Mouse (Mus musculus) liver, embryonic 12.5 days (tissue): ENCODE measurements around the gene Gm47955. TPM values are rescaled to one million over a fixed set of nuclear protein-coding genes. Genes with fewer than 3 reads are reported as not detected.
A peak's percentile ranks its signal among the peaks of the same experiment; 100 is the strongest.
"Not testable (repeated sequence)": the region's sequence is repeated elsewhere in the genome, so short reads cannot be mapped to it uniquely, and the experiment has no call there.

Experiments used
- ATAC-seq: fragments of 200-750 bp; cut with Nextera tagmentation; 2 replicates; pipeline ENCODE4 v1.8.0; 2017; ENCODE audit warnings: moderate number of reproducible peaks, mild to moderate bottlenecking, moderate library complexity
- H3K27ac ChIP-seq: fragments of 300-500 bp; sonication (generic); 2 replicates; pipeline ENCODE4 v1.5.1; 2016; ENCODE audit warnings: mild to moderate bottlenecking
- H3K27me3 ChIP-seq: fragments of 300-500 bp; sonication (generic); replicated peaks from 2 replicates; pipeline ENCODE4 v1.6.1; 2016; ENCODE audit warnings: mild to moderate bottlenecking, moderate library complexity
- H3K36me3 ChIP-seq: fragments of 300-500 bp; sonication (generic); 2 replicates; pipeline ENCODE4 v1.6.1; 2016; ENCODE audit warnings: mild to moderate bottlenecking, moderate library complexity
- H3K4me1 ChIP-seq: fragments of 300-500 bp; sonication (generic); 2 replicates; pipeline ENCODE4 v1.6.1; 2016
- H3K4me2 ChIP-seq: fragments of 300-500 bp; sonication (generic); 2 replicates; pipeline ENCODE4 v1.6.1; 2016; ENCODE audit warnings: mild to moderate bottlenecking, moderate library complexity
- H3K4me3 ChIP-seq: fragments of 300-500 bp; sonication (generic); 2 replicates; pipeline ENCODE4 v1.5.1; 2016; ENCODE audit warnings: mild to moderate bottlenecking, moderate library complexity
- H3K9ac ChIP-seq: fragments of 300-500 bp; sonication (generic); 2 replicates; pipeline ENCODE4 v1.6.1; 2016; ENCODE audit warnings: mild to moderate bottlenecking, moderate library complexity
- H3K9me3 ChIP-seq: fragments of 300-500 bp; sonication (generic); replicated peaks from 2 replicates; pipeline ENCODE4 v1.6.1; 2016; ENCODE audit warnings: mild to moderate bottlenecking, moderate library complexity
- WGBS: fragments of 180-500 bp; shearing (Covaris S2); methylation state at CpG from one replicate; pipeline ENCODE4 v1.1.7; 2016; ENCODE audit not compliant: insufficient replicate concordance; 5-methylcytosine and 5-hydroxymethylcytosine counted together
- polyA plus RNA-seq: library from polyadenylated mRNA; unstranded; fragments of >200 nt; fragmentation: Nextera tagmentation; extraction: Ambion mirVana; gene quantifications from 2 replicates; pipeline ENCODE4 v1.2.1, GENCODE M21; 2016

Gene Gm47955
- polyA plus RNA-seq, 1 experiment from 2014 or later: not detected

- ATAC-seq: peak; percentile 66
- no peak overlapping the region for H3K4me3 ChIP-seq
- H3K4me1 ChIP-seq: peaks cover 29% of the 10 kb centered on the region
- 0 out of 2 replicates have a peak overlapping the region, but pooled peaks have one; percentile 45 for H3K27ac ChIP-seq
- H3K36me3 ChIP-seq: no peaks in the 10 kb centered on the region
- no peaks in the 10 kb centered on the region for H3K9me3 ChIP-seq
- 20% methylated on average over 4 of the region's 4 CpGs for WGBS
- H3K27me3 ChIP-seq: no peaks in the 10 kb centered on the region
- H3K4me2 ChIP-seq: no peak overlapping the region
- no peak overlapping the region for H3K9ac ChIP-seq
These were observed 12.0 kb downstream of the Gm47955 start for GRCm38 (mm10) chr1:82972046-82972445.

- no peak overlapping the region for H3K9ac ChIP-seq
- 59% methylated on average over 1 of the region's 1 CpGs for WGBS
- ATAC-seq: no peak
These were observed 13.2 kb downstream of the Gm47955 start for GRCm38 (mm10) chr1:82973244-82973643.

DNA sequence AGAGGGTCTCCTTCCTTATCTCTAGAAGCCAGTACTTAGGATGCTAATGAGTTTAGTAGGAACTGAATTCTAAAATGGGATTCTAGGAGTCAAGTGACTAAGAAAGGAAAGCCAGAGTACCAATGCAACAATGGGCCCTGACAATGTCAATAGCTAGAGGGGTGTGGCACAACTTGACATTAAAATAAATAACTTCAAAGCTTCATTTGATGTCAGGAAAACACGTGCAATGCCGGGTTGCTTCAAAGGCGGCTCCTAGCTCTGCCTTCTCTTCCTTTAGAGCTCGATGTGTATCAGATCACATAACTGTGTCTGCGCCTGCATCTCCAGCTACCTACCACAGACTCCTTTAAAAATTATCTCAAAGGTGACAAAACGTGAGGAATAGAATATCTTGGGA lies 13.8 kb downstream of the Gm47955 start:
- Histone ChIP-seq H3K9ac (no peak overlapping the region; the same call in 1 of the 2 replicates), H3K27ac (peak overlapping the region; percentile 39; the same call in 1 of the 2 replicates), H3K4me1 (peaks cover 29% of the 10 kb centered on the region), H3K4me2 (peak overlapping the region; percentile 37; the same call in 1 of the 2 replicates), H3K9me3 (no peaks in the 10 kb centered on the region), H3K4me3 (no peak overlapping the region), H3K36me3 (no peaks in the 10 kb centered on the region), H3K27me3 (no peaks in the 10 kb centered on the region)
- 23% methylated on average over 6 of the region's 6 CpGs for WGBS
- peak; percentile 19 for ATAC-seq

More at GRCm38 (mm10) chr1:82973244-82973643, 13.2 kb downstream of the Gm47955 start:
- Histone ChIP-seq H3K4me2 (no peak overlapping the region), H3K4me1 (peaks cover 29% of the 10 kb centered on the region), H3K27me3 (no peaks in the 10 kb centered on the region), H3K4me3 (no peak overlapping the region), H3K36me3 (no peaks in the 10 kb centered on the region), H3K9me3 (no peaks in the 10 kb centered on the region), H3K27ac (no peak overlapping the region)

- no peaks in the 10 kb centered on the region for H3K9me3 ChIP-seq
- peak; percentile 93 for ATAC-seq
- peak overlapping the region; percentile 39; the same call in 1 of the 2 replicates for H3K27ac ChIP-seq
- no peaks in the 10 kb centered on the region for H3K27me3 ChIP-seq
- peaks cover 29% of the 10 kb centered on the region for H3K4me1 ChIP-seq
- 17% methylated on average over 9 of the region's 9 CpGs for WGBS
- H3K4me3 ChIP-seq: no peak overlapping the region
- peak overlapping the region; percentile 37 for H3K4me2 ChIP-seq
- no peak overlapping the region for H3K9ac ChIP-seq
- H3K36me3 ChIP-seq: no peaks in the 10 kb centered on the region
These were observed 14.3 kb downstream of the Gm47955 start for GRCm38 (mm10) chr1:82974342-82974741.

DNA sequence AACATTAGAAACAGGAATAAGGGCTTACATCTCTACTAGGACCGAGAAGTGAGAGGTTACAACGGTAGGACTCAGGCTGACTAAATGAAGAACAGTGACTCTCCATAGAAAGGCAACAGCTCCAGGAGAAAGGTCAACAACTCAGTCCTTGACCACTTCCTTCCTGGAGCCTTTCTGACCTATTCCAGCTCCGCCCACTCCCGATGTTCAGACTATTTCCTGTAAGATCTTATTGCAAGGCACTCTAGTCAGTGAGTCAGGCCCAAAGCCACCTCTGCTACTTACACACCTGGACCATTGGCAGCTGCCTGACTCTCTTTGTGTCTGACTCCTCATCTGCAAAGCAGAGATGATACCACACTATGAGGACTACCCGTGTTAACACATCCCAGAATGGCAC lies 15.7 kb downstream of the Gm47955 start:
- Histone ChIP-seq H3K4me3 (no peak overlapping the region), H3K9me3 (no peaks in the 10 kb centered on the region), H3K27ac (no peak overlapping the region), H3K9ac (no peak overlapping the region), H3K36me3 (no peaks in the 10 kb centered on the region), H3K4me1 (peaks cover 29% of the 10 kb centered on the region), H3K4me2 (no peak overlapping the region), H3K27me3 (no peaks in the 10 kb centered on the region)
- 32% methylated on average over 5 of the region's 5 CpGs for WGBS
- ATAC-seq: no peak

GRCm38 (mm10) chr1:82977840-82978239 lies 17.8 kb downstream of the Gm47955 start:
- Histone ChIP-seq H3K4me1 (peaks cover 24% of the 10 kb centered on the region), H3K27ac (no peak overlapping the region), H3K27me3 (no peaks in the 10 kb centered on the region), H3K9me3 (no peaks in the 10 kb centered on the region), H3K36me3 (no peaks in the 10 kb centered on the region), H3K4me2 (no peak overlapping the region), H3K9ac (no peak overlapping the region), H3K4me3 (no peak overlapping the region)
- no peak for ATAC-seq

DNA sequence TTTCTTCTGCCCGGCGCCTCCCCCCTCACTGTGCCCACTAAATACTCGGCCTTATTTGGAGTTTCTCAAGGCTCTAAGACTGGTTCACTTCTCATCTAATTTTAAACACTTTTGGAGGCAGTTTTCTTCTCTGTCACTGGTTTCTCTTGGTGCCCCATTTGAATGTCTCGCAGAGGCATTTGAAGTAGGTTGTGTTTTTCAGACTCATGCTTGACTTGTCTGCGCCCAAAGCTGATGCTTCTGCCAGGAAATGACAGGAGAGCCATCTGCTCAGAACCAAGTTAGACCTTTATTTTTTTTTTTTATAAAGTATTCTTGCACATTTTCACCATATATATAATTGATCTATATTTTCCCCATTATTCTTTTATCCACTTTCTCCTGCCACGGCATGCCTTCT lies 26.7 kb downstream of the Gm47955 start:
- Histone ChIP-seq H3K9me3 (peaks cover 8% of the 10 kb centered on the region; the same call in 1 of the 2 replicates), H3K4me3 (no peak overlapping the region), H3K4me1 (no peaks in the 10 kb centered on the region), H3K36me3 (no peaks in the 10 kb centered on the region), H3K27ac (no peak overlapping the region), H3K9ac (no peak overlapping the region), H3K4me2 (no peak overlapping the region), H3K27me3 (no peaks in the 10 kb centered on the region)
- WGBS: 77% methylated on average over 6 of the region's 6 CpGs
- no peak for ATAC-seq

GRCm38 (mm10) chr1:82987530-82988198 lies 27.6 kb downstream of the Gm47955 start:
- H3K4me2 ChIP-seq: no peak overlapping the region
- 23% methylated on average over 4 of the region's 4 CpGs for WGBS
- H3K4me3 ChIP-seq: no peak overlapping the region
- H3K4me1 ChIP-seq: no peaks in the 10 kb centered on the region
- H3K36me3 ChIP-seq: no peaks in the 10 kb centered on the region
- no peak overlapping the region for H3K9ac ChIP-seq
- peaks cover 8% of the 10 kb centered on the region; the same call in 1 of the 2 replicates for H3K9me3 ChIP-seq
- no peaks in the 10 kb centered on the region for H3K27me3 ChIP-seq
- H3K27ac ChIP-seq: no peak overlapping the region
- ATAC-seq: no peak

GRCm38 (mm10) chr1:82991062-82991461 lies 31.0 kb downstream of the Gm47955 start:
- WGBS: 60% methylated on average over 4 of the region's 4 CpGs
- Histone ChIP-seq H3K4me1 (no peaks in the 10 kb centered on the region), H3K36me3 (no peaks in the 10 kb centered on the region), H3K27me3 (no peaks in the 10 kb centered on the region; the same call in 1 of the 2 replicates), H3K9ac (no peak overlapping the region), H3K4me2 (no peak overlapping the region), H3K27ac (no peak overlapping the region), H3K9me3 (no peaks in the 10 kb centered on the region), H3K4me3 (no peak overlapping the region)
- no peak for ATAC-seq

- Histone ChIP-seq H3K27me3 (no peaks in the 10 kb centered on the region; the same call in 1 of the 2 replicates), H3K9me3 (no peaks in the 10 kb centered on the region), H3K27ac (no peak overlapping the region), H3K4me1 (no peaks in the 10 kb centered on the region), H3K4me3 (no peak overlapping the region), H3K4me2 (no peak overlapping the region), H3K9ac (no peak overlapping the region), H3K36me3 (no peaks in the 10 kb centered on the region)
- 65% methylated on average over 3 of the region's 3 CpGs for WGBS
- ATAC-seq: no peak
These were observed 31.5 kb downstream of the Gm47955 start for GRCm38 (mm10) chr1:82991596-82991995.

DNA sequence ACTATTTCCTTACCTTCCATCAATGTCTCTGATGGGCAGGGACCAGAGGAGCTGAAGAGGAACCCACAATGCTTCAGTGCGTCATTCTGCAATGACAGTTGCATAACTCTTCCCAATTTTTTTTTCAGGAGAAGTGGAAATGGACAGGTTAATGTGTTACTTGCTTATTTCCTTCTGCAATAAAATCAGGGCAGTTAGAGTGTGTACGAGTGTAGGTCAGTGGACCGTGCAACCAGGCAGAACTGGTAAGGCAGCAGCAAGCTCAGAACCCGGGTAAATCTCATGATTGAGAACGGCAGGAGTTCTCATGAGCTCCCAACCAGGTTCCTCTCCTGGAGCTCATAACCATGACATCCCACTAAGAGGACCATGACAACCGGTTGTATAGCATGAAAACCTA lies 32.0 kb downstream of the Gm47955 start:
- Histone ChIP-seq H3K4me2 (no peak overlapping the region), H3K4me3 (no peak overlapping the region), H3K27ac (no peak overlapping the region), H3K9me3 (no peaks in the 10 kb centered on the region), H3K27me3 (no peaks in the 10 kb centered on the region; the same call in 1 of the 2 replicates), H3K4me1 (no peaks in the 10 kb centered on the region), H3K9ac (no peak overlapping the region), H3K36me3 (no peaks in the 10 kb centered on the region)
- WGBS: 77% methylated on average over 6 of the region's 6 CpGs
- ATAC-seq: no peak

DNA sequence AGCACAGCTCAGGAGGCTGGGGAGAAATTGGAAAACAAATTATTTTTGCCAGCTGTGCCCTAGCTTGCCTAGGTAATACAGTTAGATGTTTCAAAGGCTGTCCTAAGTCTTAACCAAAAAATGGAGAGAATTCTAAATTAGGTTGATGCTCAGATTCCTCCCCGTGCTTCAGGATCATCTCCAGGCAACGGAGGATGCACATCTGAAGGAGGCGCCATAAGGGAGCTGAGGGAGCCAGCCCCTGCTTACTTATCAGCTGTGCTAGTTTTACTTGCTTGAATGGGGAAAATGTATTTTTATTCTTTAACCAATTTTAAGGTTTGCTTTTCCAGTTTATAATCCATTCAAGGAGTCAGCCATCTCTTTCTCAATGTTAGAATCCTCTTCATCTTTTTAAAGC lies 33.9 kb downstream of the Gm47955 start:
- Histone ChIP-seq H3K36me3 (no peaks in the 10 kb centered on the region), H3K9ac (no peak overlapping the region), H3K4me1 (no peaks in the 10 kb centered on the region), H3K27me3 (no peaks in the 10 kb centered on the region; the same call in 1 of the 2 replicates), H3K4me2 (no peak overlapping the region), H3K27ac (no peak overlapping the region), H3K4me3 (no peak overlapping the region), H3K9me3 (no peaks in the 10 kb centered on the region)
- no peak for ATAC-seq
- WGBS: 75% methylated on average over 3 of the region's 3 CpGs

GRCm38 (mm10) chr1:83000306-83000705 lies 40.2 kb downstream of the Gm47955 start, which contains the start of gene Gm47959:
Gm47959 (plus strand) TSS chr1:83000548.
- not testable (repeated sequence) for H3K36me3 ChIP-seq, H3K4me2 ChIP-seq, H3K9ac ChIP-seq, H3K27me3 ChIP-seq, H3K27ac ChIP-seq, ATAC-seq, H3K4me1 ChIP-seq, H3K4me3 ChIP-seq, H3K9me3 ChIP-seq
- WGBS: 89% methylated on average over 9 of the region's 9 CpGs
